Comparison of ENCODE assay signal across 41 mouse cellular contexts in genomic region chr13:55187062-55187461, GRCm38 (mm10). TPM values are rescaled to one million over a fixed set of nuclear protein-coding genes. Genes with fewer than 3 reads are reported as not detected.
"Had no signal": no experiment of that assay in that cellular context is flagged by ENCODE, and none has a peak within 500 bp of the region (broad histone marks: within the 10 kb centered on the region; RNA-seq: fewer than 3 reads in every experiment).

No protein-coding gene starts in this region.

RNA-seq across cellular contexts. Expression of gene Fgfr4, which starts 34.6 kb away (rescaled TPM):
- total RNA-seq: hematopoietic stem cell, adult 5-6 weeks had no signal
- polyA plus RNA-seq: inflammation-experienced regulatory T-cells, adult 6 months had no signal

RNA-seq across cellular contexts. Expression of gene Gm17617, which starts 53.7 kb away (rescaled TPM):
- total RNA-seq: heart, postnatal 10 days; heart, postnatal 14 days; heart, postnatal 25 days; heart, postnatal 36 days; heart, postnatal 4 days; hematopoietic stem cell, adult 5-6 weeks; hindbrain, postnatal 0 days; layer of hippocampus, adult 18-20 months; layer of hippocampus, adult 2 months; layer of hippocampus, adult 8-10 months; layer of hippocampus, postnatal 10 days; layer of hippocampus, postnatal 14 days; layer of hippocampus, postnatal 25 days; layer of hippocampus, postnatal 36 days; left cerebral cortex, adult 18-20 months; left cerebral cortex, adult 2 months; left cerebral cortex, adult 8-10 months had no signal
- polyA plus RNA-seq: heart, embryonic 12.5 days; heart, embryonic 13.5 days; heart, embryonic 14.5 days; heart, embryonic 15.5 days; heart, embryonic 16.5 days; heart, postnatal 0 days; hindbrain, embryonic 10.5 days; hindbrain, embryonic 11.5 days; hindbrain, embryonic 12.5 days; hindbrain, embryonic 13.5 days; hindbrain, embryonic 14.5 days; hindbrain, embryonic 15.5 days; hindbrain, embryonic 16.5 days; hindbrain, postnatal 0 days; inflammation-experienced regulatory T-cells, adult 6 months; intestine, embryonic 14.5 days; intestine, embryonic 15.5 days; intestine, embryonic 16.5 days; intestine, postnatal 0 days; kidney, adult 2 months; kidney, embryonic 14.5 days; kidney, embryonic 15.5 days; kidney, embryonic 16.5 days; kidney, postnatal 0 days; large intestine, adult 2 months had no signal
